Mouse (Mus musculus) liver, adult 2 months (tissue): ENCODE measurements around the gene Dvl2. TPM values are rescaled to one million over a fixed set of nuclear protein-coding genes. Genes with fewer than 3 reads are reported as not detected.

Experiments used
- DNase-seq: peaks from one replicate; pipeline ENCODE4 v3.0.0-alpha.2; 2011; ENCODE audit warnings: low read depth, low spot score; ENCODE audit errors: extremely low read depth
- H3K27ac ChIP-seq: fragments of 200-500 bp; replicated peaks from 2 replicates; pipeline ENCODE4 v1.5.1; 2012; ENCODE audit warnings: low read depth, mild to moderate bottlenecking, control low read depth, inconsistent platforms, low read length; ENCODE audit not compliant: insufficient read depth
- H3K27me3 ChIP-seq: fragments of 200-500 bp; 2 replicates; pipeline ENCODE4 v1.6.1; 2012; ENCODE audit warnings: mild to moderate bottlenecking, moderate library complexity, low read length, inconsistent platforms; ENCODE audit not compliant: control insufficient read depth, insufficient read depth
- H3K36me3 ChIP-seq: fragments of 200-500 bp; 2 replicates; pipeline ENCODE4 v1.6.1; 2012; ENCODE audit warnings: low read length, inconsistent platforms; ENCODE audit not compliant: control insufficient read depth, insufficient read depth
- H3K4me1 ChIP-seq: fragments of 200-500 bp; 2 replicates; pipeline ENCODE4 v1.6.1; 2011; ENCODE audit warnings: low read length; ENCODE audit not compliant: control insufficient read depth, insufficient read depth
- H3K4me3 ChIP-seq: fragments of 200-500 bp; 2 replicates; pipeline ENCODE4 v1.5.1; 2011; ENCODE audit warnings: low read depth, mild to moderate bottlenecking, control low read depth, low read length, moderate library complexity; ENCODE audit not compliant: insufficient read depth
- H3K79me2 ChIP-seq: fragments of 200-500 bp; 2 replicates; pipeline ENCODE4 v1.6.1; 2012; ENCODE audit warnings: inconsistent platforms, mild to moderate bottlenecking, low read length, moderate library complexity; ENCODE audit not compliant: control insufficient read depth, insufficient read depth
- H3K9ac ChIP-seq: fragments of 200-500 bp; 2 replicates; pipeline ENCODE4 v1.6.1; 2012; ENCODE audit warnings: low read depth, mild to moderate bottlenecking, control low read depth, inconsistent platforms, low read length
- CTCF ChIP-seq: fragments of 200-500 bp; IDR thresholded peaks from 2 replicates; pipeline ENCODE4 v1.5.1; 2011; ENCODE audit warnings: low read depth, low read length, control low read depth
- POLR2A ChIP-seq: fragments of 200-500 bp; IDR thresholded peaks from 2 replicates; pipeline ENCODE4 v1.6.1; 2011; ENCODE audit warnings: low read length, control low read depth; ENCODE audit not compliant: insufficient read depth; ENCODE audit errors: extremely low read depth
- WGBS: fragments of 180-500 bp; shearing (Covaris S2); methylation state at CpG from one replicate; pipeline ENCODE4 v1.1.7; 2018; 5-methylcytosine and 5-hydroxymethylcytosine counted together
- polyA plus RNA-seq: library from polyadenylated mRNA; depleted of rRNA; stranded (reverse); fragments of >200 nt; gene quantifications from 2 replicates; pipeline ENCODE4 v1.2.3, GENCODE M21; 2012
- total RNA-seq: library from RNA; depleted of rRNA; stranded (reverse); fragments of >200 nt; gene quantifications from 2 replicates; pipeline ENCODE4 v1.2.3, GENCODE M21; 2014

Dvl2 gene
- total and polyA plus RNA-seq, 2 experiments = 2.8 to 4.5 TPM

- TF ChIP-seq POLR2A (no peak), CTCF (no peak)
- Histone ChIP-seq H3K27me3 (no peaks in the 10 kb centered on the region), H3K4me3 (peak overlapping the region; percentile 89), H3K79me2 (peaks cover 16% of the 10 kb centered on the region; the same call in 1 of the 2 replicates), H3K36me3 (peaks cover 7% of the 10 kb centered on the region), H3K4me1 (peaks cover 19% of the 10 kb centered on the region; the same call in 1 of the 2 replicates), H3K27ac (peak overlapping the region; percentile 33), H3K9ac (peak overlapping the region; percentile 70)
- no peak for DNase-seq
- WGBS = 4% methylated on average over 16 of the region's 16 CpGs
These were observed 20.6 kb upstream of the Dvl2 start for GRCm38 (mm10) chr11:69979827-69980195.

GRCm38 (mm10) chr11:69980196-69981140 is 19.9 kb upstream of the Dvl2 start:
- peak; percentile 98 for DNase-seq
- Histone ChIP-seq H3K4me1 (peaks cover 19% of the 10 kb centered on the region; the same call in 1 of the 2 replicates), H3K27ac (peak overlapping the region; percentile 85), H3K79me2 (peaks cover 16% of the 10 kb centered on the region; the same call in 1 of the 2 replicates), H3K9ac (peak overlapping the region; percentile 95), H3K27me3 (no peaks in the 10 kb centered on the region), H3K4me3 (peak overlapping the region; percentile 89), H3K36me3 (peaks cover 10% of the 10 kb centered on the region; the same call in 1 of the 2 replicates)
- under 1% methylated on average over 45 of the region's 60 CpGs for WGBS
- no peak for TF ChIP-seq CTCF
- TF ChIP-seq POLR2A = peak; percentile 89

GRCm38 (mm10) chr11:69981141-69981762 is 19.1 kb upstream of the Dvl2 start, which contains the start of gene Ctdnep1:
Gene Ctdnep1, plus strand, starts transcription at chr11:69981156.
- Histone ChIP-seq H3K36me3 (peaks cover 11% of the 10 kb centered on the region; the same call in 1 of the 2 replicates), H3K4me1 (peaks cover 19% of the 10 kb centered on the region; the same call in 1 of the 2 replicates)

GRCm38 (mm10) chr11:69982225-69982624 is 18.2 kb upstream of the Dvl2 start, which contains the start of gene Elp5:
Gene Elp5, minus strand, starts transcription at chr11:69982517.
- DNase-seq = no peak
- Histone ChIP-seq H3K4me1 (peaks cover 19% of the 10 kb centered on the region; the same call in 1 of the 2 replicates), H3K4me3 (peak within 1 kb of the TSS; percentile 89), H3K36me3 (peaks cover 14% of the 10 kb centered on the region), H3K27ac (peak within 1 kb of the TSS; percentile 60), H3K79me2 (peaks cover 16% of the 10 kb centered on the region; the same call in 1 of the 2 replicates), H3K9ac (peak within 1 kb of the TSS; percentile 95), H3K27me3 (no peaks in the 10 kb centered on the region)
- 43% methylated on average over 8 of the region's 8 CpGs for WGBS
- no peak for TF ChIP-seq POLR2A
- TF ChIP-seq CTCF = no peak

More at GRCm38 (mm10) chr11:69981141-69981762, 19.1 kb upstream of the Dvl2 start, which contains the start of gene Ctdnep1:
- DNase-seq = no peak
- Histone ChIP-seq H3K27ac (peak within 1 kb of the TSS; percentile 85), H3K4me3 (peak within 1 kb of the TSS; percentile 89), H3K79me2 (peaks cover 16% of the 10 kb centered on the region; the same call in 1 of the 2 replicates), H3K27me3 (no peaks in the 10 kb centered on the region), H3K9ac (peak within 1 kb of the TSS; percentile 95)
- TF ChIP-seq CTCF (no peak), POLR2A (no peak)
- WGBS = 1% methylated on average over 43 of the region's 43 CpGs

GRCm38 (mm10) chr11:69982877-69983276 is 17.5 kb upstream of the Dvl2 start:
- Histone ChIP-seq H3K79me2 (peaks cover 16% of the 10 kb centered on the region; the same call in 1 of the 2 replicates), H3K9ac (no peak overlapping the region), H3K4me1 (peaks cover 19% of the 10 kb centered on the region; the same call in 1 of the 2 replicates), H3K36me3 (peaks cover 19% of the 10 kb centered on the region), H3K27me3 (no peaks in the 10 kb centered on the region), H3K27ac (no peak overlapping the region), H3K4me3 (no peak overlapping the region)
- DNase-seq = no peak
- no peak for TF ChIP-seq CTCF
- TF ChIP-seq POLR2A = no peak
- 40% methylated on average over 5 of the region's 5 CpGs for WGBS
